Comparison of ENCODE assay signal across 11 mouse cellular contexts in the genomic region with DNA sequence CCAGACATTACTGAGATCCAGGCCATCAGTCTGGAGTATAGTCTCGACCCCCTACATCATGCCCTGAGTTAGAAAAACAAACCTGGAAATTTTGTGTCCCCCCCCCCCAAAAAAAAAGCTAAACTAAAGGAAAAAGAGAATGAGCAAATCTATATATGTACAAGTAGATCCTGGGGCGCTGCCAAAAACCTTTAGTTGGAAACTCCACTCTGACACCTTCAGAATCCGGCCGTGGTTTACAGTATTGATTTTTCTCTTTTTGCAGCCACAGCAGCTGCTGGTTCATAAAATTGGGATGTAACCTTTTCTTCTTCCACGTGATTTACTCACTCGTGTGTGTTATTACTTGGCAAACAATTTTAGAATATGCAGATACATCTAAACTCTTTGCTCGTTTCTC.
"Had no signal": no experiment of that assay in that cellular context is flagged by ENCODE, and none has a peak within 500 bp of the region (broad histone marks: within the 10 kb centered on the region; RNA-seq: fewer than 3 reads in every experiment).

No protein-coding gene starts in this region.

- DNase-seq: kidney, adult 2 months; kidney, postnatal 10 days; kidney, postnatal 36 days; layer of hippocampus, postnatal 36 days; liver, postnatal 0 days; lung, postnatal 10 days; lung, postnatal 4 days; midbrain, embryonic 14.5 days; thymus, adult 18-20 months; thymus, postnatal 36 days had no signal

- ATAC-seq: intestine, postnatal 0 days; liver, postnatal 0 days had no signal
